Mouse (Mus musculus): Measurements from ENCODE around the gene Sinhcaf. TPM values are rescaled to one million over a fixed set of nuclear protein-coding genes. Genes with fewer than 3 reads are reported as not detected.

The Sinhcaf gene
- polyA plus RNA-seq, 1 experiment from 2014 or later, result 30.7 TPM

GRCm38 (mm10) chr6:148906958-148907357 is 39.3 kb downstream of the Sinhcaf start:
- no peaks in the 10 kb centered on the region for H3K27me3 ChIP-seq (ENCODE audit: control insufficient read depth, insufficient read depth, low read depth, low read length)
- no peaks in the 10 kb centered on the region for H3K9me3 ChIP-seq (replicated peaks; ENCODE audit: control insufficient read depth, low read length, poor library complexity, severe bottlenecking)
- H3K4me3 ChIP-seq (ENCODE audit: low read depth, low read length), result no peak overlapping the region
- ATAC-seq, result no peak
- no peaks in the 10 kb centered on the region for H3K4me1 ChIP-seq (ENCODE audit: control insufficient read depth, insufficient read depth, low read length)
- H3K27ac ChIP-seq (ENCODE audit: low read length), result no peak overlapping the region
- no peak overlapping the region for H3K9ac ChIP-seq (ENCODE audit: low read depth, low read length)
- no peaks in the 10 kb centered on the region for H3K36me3 ChIP-seq (ENCODE audit: control insufficient read depth, insufficient read depth, low read length)
- 95% methylated on average over 9 of the region's 9 CpGs for WGBS
- no peak overlapping the region for H3K4me2 ChIP-seq (ENCODE audit: low read length)

- WGBS, result 81% methylated on average over 3 of the region's 3 CpGs
- Histone ChIP-seq H3K27ac (ENCODE audit: low read length) (no peak overlapping the region), H3K4me2 (ENCODE audit: low read length) (no peak overlapping the region), H3K4me3 (ENCODE audit: low read depth, low read length) (no peak overlapping the region), H3K9me3 (replicated peaks; ENCODE audit: control insufficient read depth, low read length, poor library complexity, severe bottlenecking) (no peaks in the 10 kb centered on the region), H3K4me1 (ENCODE audit: control insufficient read depth, insufficient read depth, low read length) (no peaks in the 10 kb centered on the region), H3K36me3 (ENCODE audit: control insufficient read depth, insufficient read depth, low read length) (no peaks in the 10 kb centered on the region), H3K27me3 (ENCODE audit: control insufficient read depth, insufficient read depth, low read depth, low read length) (no peaks in the 10 kb centered on the region), H3K9ac (ENCODE audit: low read depth, low read length) (no peak overlapping the region)
- no peak for ATAC-seq
Observed at GRCm38 (mm10) chr6:148902728-148903127, 43.5 kb downstream of the Sinhcaf start.

GRCm38 (mm10) chr6:148896507-148896851 is 49.8 kb downstream of the Sinhcaf start:
- no peaks in the 10 kb centered on the region for H3K36me3 ChIP-seq (ENCODE audit: control insufficient read depth, insufficient read depth, low read length)
- peak overlapping the region; percentile 95 for H3K4me2 ChIP-seq (ENCODE audit: low read length)
- H3K9ac ChIP-seq (ENCODE audit: low read depth, low read length), result peak overlapping the region; percentile 84
- no peaks in the 10 kb centered on the region for H3K27me3 ChIP-seq (ENCODE audit: control insufficient read depth, insufficient read depth, low read depth, low read length)
- no peaks in the 10 kb centered on the region for H3K9me3 ChIP-seq (replicated peaks; ENCODE audit: control insufficient read depth, low read length, poor library complexity, severe bottlenecking)
- ATAC-seq, result peak; percentile 57; the same call in 1 of the 2 replicates
- peaks cover 9% of the 10 kb centered on the region for H3K4me1 ChIP-seq (ENCODE audit: control insufficient read depth, insufficient read depth, low read length)
- 56% methylated on average over 6 of the region's 6 CpGs for WGBS
- H3K4me3 ChIP-seq (ENCODE audit: low read depth, low read length), result peak overlapping the region; percentile 83
- H3K27ac ChIP-seq (ENCODE audit: low read length), result peak overlapping the region; percentile 85

- peak within 1 kb of the TSS; percentile 83 for H3K4me3 ChIP-seq (ENCODE audit: low read depth, low read length)
- H3K9ac ChIP-seq (ENCODE audit: low read depth, low read length), result peak within 1 kb of the TSS; percentile 84
- peak within 1 kb of the TSS; percentile 95 for H3K4me2 ChIP-seq (ENCODE audit: low read length)
- ATAC-seq, result peak; percentile 99
- H3K27me3 ChIP-seq (ENCODE audit: control insufficient read depth, insufficient read depth, low read depth, low read length), result no peaks in the 10 kb centered on the region
- no peaks in the 10 kb centered on the region for H3K9me3 ChIP-seq (replicated peaks; ENCODE audit: control insufficient read depth, low read length, poor library complexity, severe bottlenecking)
- H3K36me3 ChIP-seq (ENCODE audit: control insufficient read depth, insufficient read depth, low read length), result no peaks in the 10 kb centered on the region
- peaks cover 9% of the 10 kb centered on the region for H3K4me1 ChIP-seq (ENCODE audit: control insufficient read depth, insufficient read depth, low read length)
- peak within 1 kb of the TSS; percentile 85 for H3K27ac ChIP-seq (ENCODE audit: low read length)
- under 1% methylated on average over 62 of the region's 65 CpGs for WGBS
Observed at GRCm38 (mm10) chr6:148895773-148896506, 50.3 kb downstream of the Sinhcaf start, which contains the start of gene Caprin2. Gene Caprin2, minus strand, starts transcription at chr6:148896237.

- H3K36me3 ChIP-seq (ENCODE audit: control insufficient read depth, insufficient read depth, low read length), result no peaks in the 10 kb centered on the region
- WGBS, result 14% methylated on average over 18 of the region's 18 CpGs
- H3K27ac ChIP-seq (ENCODE audit: low read length), result peak overlapping the region; percentile 85; the same call in 1 of the 2 replicates
- peak overlapping the region; percentile 95 for H3K4me2 ChIP-seq (ENCODE audit: low read length)
- H3K9ac ChIP-seq (ENCODE audit: low read depth, low read length), result peak overlapping the region; percentile 84
- no peaks in the 10 kb centered on the region for H3K9me3 ChIP-seq (replicated peaks; ENCODE audit: control insufficient read depth, low read length, poor library complexity, severe bottlenecking)
- peak overlapping the region; percentile 83 for H3K4me3 ChIP-seq (ENCODE audit: low read depth, low read length)
- ATAC-seq, result no peak
- peaks cover 9% of the 10 kb centered on the region for H3K4me1 ChIP-seq (ENCODE audit: control insufficient read depth, insufficient read depth, low read length)
- no peaks in the 10 kb centered on the region for H3K27me3 ChIP-seq (ENCODE audit: control insufficient read depth, insufficient read depth, low read depth, low read length)
Observed at GRCm38 (mm10) chr6:148894888-148895772, 51.1 kb downstream of the Sinhcaf start.

- H3K36me3 ChIP-seq (ENCODE audit: control insufficient read depth, insufficient read depth, low read length), result 0 out of 2 replicates have a peak, but pooled peaks cover 3% of the 10 kb centered on the region
- ATAC-seq, result no peak
- 93% methylated on average over 1 of the region's 1 CpGs for WGBS
Observed at GRCm38 (mm10) chr6:148873911-148874310, 72.4 kb downstream of the Sinhcaf start.

More at GRCm38 (mm10) chr6:148873911-148874310, 72.4 kb downstream of the Sinhcaf start:
- Histone ChIP-seq H3K9ac (ENCODE audit: low read depth, low read length) (no peak overlapping the region), H3K4me1 (ENCODE audit: control insufficient read depth, insufficient read depth, low read length) (no peaks in the 10 kb centered on the region), H3K4me3 (ENCODE audit: low read depth, low read length) (no peak overlapping the region), H3K9me3 (replicated peaks; ENCODE audit: control insufficient read depth, low read length, poor library complexity, severe bottlenecking) (no peaks in the 10 kb centered on the region), H3K4me2 (ENCODE audit: low read length) (no peak overlapping the region), H3K27ac (ENCODE audit: low read length) (no peak overlapping the region), H3K27me3 (ENCODE audit: control insufficient read depth, insufficient read depth, low read depth, low read length) (no peaks in the 10 kb centered on the region)

Other genes with a start within 250 kb of the Sinhcaf start
- gene Ipo8, start 115.0 kb downstream of the Sinhcaf start, polyA plus RNA-seq (2015; fragmentation: Nextera tagmentation; extraction: Ambion mirVana), result 16.2 and 16.7 TPM in 2 replicates
- gene Caprin2, start 50.2 kb downstream of the Sinhcaf start, polyA plus RNA-seq (2015; fragmentation: Nextera tagmentation; extraction: Ambion mirVana), result 9.3 and 11.5 TPM in 2 replicates
- gene Dennd5b, start 155.2 kb upstream of the Sinhcaf start, polyA plus RNA-seq (2015; fragmentation: Nextera tagmentation; extraction: Ambion mirVana), result 14.2 and 15.1 TPM in 2 replicates
- gene Gm10203, start 183.7 kb upstream of the Sinhcaf start, polyA plus RNA-seq (2015; fragmentation: Nextera tagmentation; extraction: Ambion mirVana), result not detected in 2 replicates
- 5.7 and 7.9 TPM in 2 replicates for gene Etfbkmt, start 193.4 kb upstream of the Sinhcaf start, polyA plus RNA-seq (2015; fragmentation: Nextera tagmentation; extraction: Ambion mirVana)
- 110 and 112 TPM in 2 replicates for gene Amn1, start 242.2 kb upstream of the Sinhcaf start, polyA plus RNA-seq (2015; fragmentation: Nextera tagmentation; extraction: Ambion mirVana)